ENCODE assay signal across 2 mouse cellular contexts in the genomic region with DNA sequence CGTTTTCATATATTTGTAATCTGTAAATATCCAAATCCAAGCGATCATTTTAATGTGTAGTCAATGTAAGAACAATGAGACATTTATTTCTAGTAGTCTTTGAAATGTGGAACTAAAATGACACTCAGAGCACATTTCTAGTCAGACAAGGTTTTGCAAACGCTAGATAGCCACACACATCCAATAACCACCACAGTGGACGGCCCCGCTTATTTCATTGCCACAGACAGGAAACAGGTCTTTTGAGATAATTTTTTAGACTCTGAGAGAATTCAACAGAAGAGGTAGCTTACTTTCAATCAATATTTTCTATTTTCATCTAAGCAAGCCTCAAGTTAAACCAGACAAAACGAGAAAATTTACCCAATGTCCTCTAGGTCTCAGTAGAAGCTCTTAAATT.
TF ChIP-seq lines count a peak whose summit lies in the region.

No protein-coding gene starts in this region.

TF ChIP-seq in MEL, 35 proteins besides CTCF, POLR2A, EP300 and RAD21 (continued from another document):
- TF ChIP-seq KAT2A (conservative IDR thresholded peaks at IDR 0.05; ENCODE audit: low read depth, low read length) = no peak
- TF ChIP-seq USF2 (IDR thresholded peaks at IDR 0.05; ENCODE audit: borderline replicate concordance in 1 of 2, insufficient read depth in 1 of 2, low read depth in 1 of 2, low read length in 2 of 2) = no peak
- no peak for TF ChIP-seq ZC3H11A (IDR thresholded peaks at IDR 0.05; ENCODE audit: low read depth, low read length)
- peak; percentile 62 for TF ChIP-seq SIN3A (IDR thresholded peaks at IDR 0.05; ENCODE audit: low read length)
- TF ChIP-seq TCF12 (IDR thresholded peaks at IDR 0.05; ENCODE audit: low read depth, low read length) = peak; percentile 87
- TF ChIP-seq HCFC1 (IDR thresholded peaks at IDR 0.05; ENCODE audit: low read depth, low read length) = peak; percentile 51
- TF ChIP-seq POLR2AphosphoS5 (IDR thresholded peaks at IDR 0.05; ENCODE audit: borderline replicate concordance, low read depth, low read length) = no peak
- TF ChIP-seq ELF1 (IDR thresholded peaks at IDR 0.05; ENCODE audit: low read depth, low read length) = 0 out of 2 replicates have a peak, but pooled peaks have one; percentile 26
- TF ChIP-seq CHD1 (IDR thresholded peaks at IDR 0.05; ENCODE audit: low read depth, low read length) = no peak
- TF ChIP-seq BHLHE40 (IDR thresholded peaks at IDR 0.05; ENCODE audit: borderline replicate concordance, low read depth, low read length) = no peak
- peak; percentile 77; the same call in 1 of the 2 replicates for TF ChIP-seq MYC (IDR thresholded peaks at IDR 0.05; ENCODE audit: low read depth, low read length)
- TF ChIP-seq MAX (IDR thresholded peaks at IDR 0.05; ENCODE audit: low read length) = no peak
- TF ChIP-seq TBP (IDR thresholded peaks at IDR 0.05; ENCODE audit: low read depth, low read length) = no peak
- TF ChIP-seq E2F4 (IDR thresholded peaks at IDR 0.05; ENCODE audit: borderline replicate concordance, low read depth, low read length) = no peak
- peak; percentile 48; the same call in 1 of the 2 replicates for TF ChIP-seq ETS1 (IDR thresholded peaks at IDR 0.05; ENCODE audit: low read depth, low read length)
- TF ChIP-seq TAL1 (IDR thresholded peaks at IDR 0.05; ENCODE audit: low read length) = peak; percentile 71
- peak; percentile 48; the same call in 1 of the 2 replicates for TF ChIP-seq MXI1 (IDR thresholded peaks at IDR 0.05; ENCODE audit: low read depth, low read length)
- TF ChIP-seq NELFE (IDR thresholded peaks at IDR 0.05; ENCODE audit: low read depth, low read length) = no peak
- TF ChIP-seq NRF1 (IDR thresholded peaks at IDR 0.05; ENCODE audit: insufficient read depth, low read depth, low read length, poor library complexity, severe bottlenecking) = no peak
TF ChIP-seq in MEL: peak in this region for 11.

TF ChIP-seq in myocyte, 11 proteins besides CTCF, POLR2A, EP300 and RAD21 (continued from another document):
- TF ChIP-seq SRF (IDR thresholded peaks at IDR 0.05; ENCODE audit: control insufficient read depth, insufficient read length, low read depth) (no peak), TCF12 (IDR thresholded peaks at IDR 0.05; ENCODE audit: insufficient read depth, poor library complexity, severe bottlenecking) (no peak), USF1 (IDR thresholded peaks at IDR 0.05; ENCODE audit: low read depth) (no peak), TCF3 (IDR thresholded peaks at IDR 0.05; ENCODE audit: insufficient read length, low read depth) (no peak), MYOG (IDR thresholded peaks at IDR 0.05; ENCODE audit: control insufficient read depth in 1 of 3, insufficient read depth in 1 of 3, insufficient read length in 2 of 3, low read depth in 2 of 3) (no peak)
